In the genomic region with DNA sequence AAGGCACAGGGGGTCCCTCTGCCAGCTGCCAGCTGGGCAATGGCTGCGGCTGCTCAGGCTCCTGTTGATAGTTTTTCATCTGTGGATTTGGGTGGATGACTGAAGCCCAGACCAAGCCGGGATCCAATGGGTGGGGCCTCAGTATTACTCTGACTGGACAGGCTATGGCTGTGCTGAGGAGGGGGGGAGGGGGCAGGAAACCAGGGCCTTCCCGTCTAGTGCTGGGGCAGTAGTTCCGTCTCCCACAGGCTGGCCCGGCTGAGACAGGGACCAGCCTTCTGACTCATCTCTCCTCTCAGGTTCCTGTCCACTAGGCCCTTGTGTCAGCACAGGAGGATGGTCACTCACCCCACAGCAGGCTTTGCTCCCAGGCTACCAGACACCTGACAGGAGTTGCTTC, we compare ENCODE assay signal across 15 mouse cellular contexts. TPM values are rescaled to one million over a fixed set of nuclear protein-coding genes. Genes with fewer than 3 reads are reported as not detected.
DNase-seq lines count a peak whose midpoint lies in the region; ATAC-seq and TF ChIP-seq lines count a peak whose summit lies in the region.
"Had no signal": no experiment of that assay in that cellular context is flagged by ENCODE, and none has a peak within 500 bp of the region (broad histone marks: within the 10 kb centered on the region; RNA-seq: fewer than 3 reads in every experiment).

No protein-coding gene starts in this region.

- TF ChIP-seq EP300 in liver, postnatal 0 days (IDR thresholded peaks at IDR 0.05; ENCODE audit: low read depth): no peak

- DNase-seq in gastrocnemius, adult 2 months: peak; percentile 45
- DNase-seq in gastrocnemius, postnatal 4 days (ENCODE audit: low spot score in 2 of 2): no peak
- DNase-seq in liver: peak; percentile 23
- DNase-seq in liver, postnatal 0 days: no peak
- peak; percentile 81 for DNase-seq in kidney, postnatal 10 days
- peak; percentile 57 to 72 for DNase-seq in lung, postnatal 4 days
- no peak for DNase-seq in cerebellum, postnatal 25 days
- DNase-seq: adrenal gland, postnatal 25 days; cerebellum, adult 11-12 months had no signal

- no peaks in the 10 kb centered on the region for H3K36me3 ChIP-seq in liver, postnatal 0 days (replicated peaks; ENCODE audit: insufficient read depth, low read length)
- no peaks in the 10 kb centered on the region for H3K36me3 ChIP-seq in neural tube, embryonic 15.5 days
- H3K36me3 ChIP-seq: heart, embryonic 15.5 days; lung, embryonic 15.5 days had no signal

- H3K4me1 ChIP-seq in liver, postnatal 0 days (ENCODE audit: insufficient read depth): no peaks in the 10 kb centered on the region
- peaks cover 50% of the 10 kb centered on the region for H3K4me1 ChIP-seq in neural tube, embryonic 15.5 days
- H3K4me1 ChIP-seq: heart, embryonic 15.5 days; lung, embryonic 15.5 days had no signal

- H3K27me3 ChIP-seq in liver, postnatal 0 days (ENCODE audit: insufficient read depth, low read length): peaks cover 24% of the 10 kb centered on the region
- no peaks in the 10 kb centered on the region; the same call in 1 of the 2 replicates for H3K27me3 ChIP-seq in neural tube, embryonic 15.5 days (replicated peaks)

- no peak for TF ChIP-seq CTCF in gastrocnemius, adult 2 months (IDR thresholded peaks at IDR 0.05)
- TF ChIP-seq CTCF in liver, postnatal 0 days (IDR thresholded peaks at IDR 0.05; ENCODE audit: low read depth): no peak

- no peak overlapping the region for H3K4me3 ChIP-seq in gastrocnemius, adult 2 months
- no peak overlapping the region for H3K4me3 ChIP-seq in liver, postnatal 0 days (ENCODE audit: low read depth, low read length)
- H3K4me3 ChIP-seq in neural tube, embryonic 15.5 days (replicated peaks): no peak overlapping the region
- H3K4me3 ChIP-seq: forebrain, embryonic 13.5 days; heart, embryonic 15.5 days; lung, embryonic 15.5 days had no signal

- no peak overlapping the region for H3K27ac ChIP-seq in gastrocnemius, adult 2 months
- no peak overlapping the region for H3K27ac ChIP-seq in liver, postnatal 0 days (ENCODE audit: low read depth)
- H3K27ac ChIP-seq in neural tube, embryonic 15.5 days (replicated peaks): no peak overlapping the region
- H3K27ac ChIP-seq: forebrain, embryonic 13.5 days; heart, embryonic 15.5 days; lung, embryonic 15.5 days had no signal

- intact Hi-C loops in gastrocnemius, adult 2 months (cut with DNase I): loop anchor here (5.0 kb wide), 1 partner anchor 86 kb away; no protein-coding TSS in a partner anchor

- H3K4me2 ChIP-seq in liver, postnatal 0 days (ENCODE audit: low read depth, low read length): no peak overlapping the region
- H3K4me2 ChIP-seq in neural tube, embryonic 15.5 days: no peak overlapping the region
- H3K4me2 ChIP-seq: forebrain, embryonic 13.5 days; heart, embryonic 15.5 days; lung, embryonic 15.5 days had no signal

- H3K9ac ChIP-seq in liver, postnatal 0 days (replicated peaks): no peak overlapping the region
- no peak overlapping the region for H3K9ac ChIP-seq in neural tube, embryonic 15.5 days (replicated peaks)
- H3K9ac ChIP-seq: forebrain, embryonic 13.5 days; heart, embryonic 15.5 days; lung, embryonic 15.5 days had no signal

- ATAC-seq in liver, postnatal 0 days: no peak
- no peak for ATAC-seq in neural tube, embryonic 15.5 days (ENCODE audit: low FRiP score)
- ATAC-seq: forebrain, embryonic 13.5 days; inflammation-experienced regulatory T-cells, adult 6 months; Patski had no signal

- H3K9me3 ChIP-seq in liver, postnatal 0 days (ENCODE audit: low read length): no peaks in the 10 kb centered on the region
- no peaks in the 10 kb centered on the region for H3K9me3 ChIP-seq in neural tube, embryonic 15.5 days (replicated peaks)
- H3K9me3 ChIP-seq: forebrain, embryonic 13.5 days; heart, embryonic 15.5 days; lung, embryonic 15.5 days had no signal

- 49% methylated on average over 5 of the region's 5 CpGs for WGBS in liver, postnatal 0 days (ENCODE audit: insufficient replicate concordance)
- 75% methylated on average over 5 of the region's 5 CpGs for WGBS in neural tube, embryonic 15.5 days

RNA-seq across cellular contexts. Expression of a gene that starts 6.5 kb away (rescaled TPM):
- total RNA-seq in gastrocnemius, adult 2 months (2021): 1 to 10 TPM in 1 of 2 experiments, under 1 TPM in 1; 0.71 to 1.8 TPM
- 1 to 10 TPM; 7.9 to 8.8 TPM for total RNA-seq in gastrocnemius, postnatal 4 days (2021)
- 0.05 and 0.06 TPM in 2 replicates for polyA plus RNA-seq in liver, postnatal 0 days (2015; fragmentation: Nextera tagmentation; extraction: Ambion mirVana)
- polyA plus RNA-seq in neural tube, embryonic 15.5 days (2015; fragmentation: Nextera tagmentation; extraction: Ambion mirVana): 24.0 and 25.2 TPM in 2 replicates
- polyA plus RNA-seq: inflammation-experienced regulatory T-cells, adult 6 months had no signal

Comparison
In these comparisons a context has a peak if more than half of its experiments do, and no peak if none do; other contexts are left out.
1. DNase-seq: peak in gastrocnemius, adult 2 months (single experiment), liver (single experiment), kidney, postnatal 10 days (single experiment) and lung, postnatal 4 days (2 of 2); none in gastrocnemius, postnatal 4 days (0 of 2), liver, postnatal 0 days (single experiment) and cerebellum, postnatal 25 days (0 of 2).